Mouse (Mus musculus) G1E (cell line): ENCODE measurements around the gene Lsm12.

ENCODE experiments used
- CTCF ChIP-seq: IDR thresholded peaks from 2 replicates; pipeline ENCODE4 v1.5.1; 2012; ENCODE audit warnings: low read depth, low read length, inconsistent platforms, mixed read lengths
- GATA2 ChIP-seq: IDR thresholded peaks from 2 replicates; pipeline ENCODE4 v1.6.1; 2012; ENCODE audit warnings: low read depth, low read length, inconsistent platforms, borderline replicate concordance
- TAL1 ChIP-seq: conservative IDR thresholded peaks from 2 replicates; pipeline ENCODE4 v1.6.1; 2012; ENCODE audit warnings: low read depth, low read length, inconsistent platforms, mixed read lengths

- no peak for TF ChIP-seq GATA2
- no peak for TF ChIP-seq CTCF
- TF ChIP-seq TAL1: no peak
Measured at GRCm38 (mm10) chr11:102167539-102167938, 17.6 kb downstream of the Lsm12 start.
